Mouse (Mus musculus) MEL (cell line): ENCODE results near the gene Cmtm7. TPM values are rescaled to one million over a fixed set of nuclear protein-coding genes. Genes with fewer than 3 reads are reported as not detected.

Source experiments
- DNase-seq: peaks from one replicate; pipeline ENCODE4 v3.0.0; 2011; ENCODE audit warnings: low read depth, low spot score
- H3K27ac ChIP-seq: 2 replicates; pipeline ENCODE4 v1.5.1; 2012; ENCODE audit warnings: low read depth, mild to moderate bottlenecking, control low read depth, low read length, moderate library complexity; ENCODE audit not compliant: control insufficient read depth
- H3K27me3 ChIP-seq, 2 experiments: fragments of 150-350 bp in 1 of 2; sonication (generic) in 1 of 2; 2 replicates each; pipeline ENCODE4 v1.6.1; 2012; ENCODE audit warnings: low read length in 2 of 2, mild to moderate bottlenecking in 2 of 2, improper control_type of control experiment in 1 of 2, moderate library complexity in 1 of 2; ENCODE audit not compliant: insufficient read depth in 2 of 2, control insufficient read depth in 1 of 2
- H3K36me3 ChIP-seq, 2 experiments: 2 replicates each; pipeline ENCODE4 v1.6.1; 2012 to 2014; ENCODE audit warnings: low read length in 2 of 2, improper control_type of control experiment in 1 of 2, inconsistent platforms in 1 of 2, mild to moderate bottlenecking in 1 of 2; ENCODE audit not compliant: insufficient read depth in 2 of 2, control insufficient read depth in 1 of 2
- H3K4me1 ChIP-seq, 2 experiments: fragments of 150-350 bp in 1 of 2; sonication (generic) in 1 of 2; 2 replicates each; pipeline ENCODE4 v1.6.1; 2012; ENCODE audit warnings: low read length in 2 of 2, improper control_type of control experiment in 1 of 2, mild to moderate bottlenecking in 1 of 2; ENCODE audit not compliant: insufficient read depth in 2 of 2, control insufficient read depth in 1 of 2
- H3K4me3 ChIP-seq, 2 experiments: fragments of 150-350 bp in 1 of 2; sonication (generic) in 1 of 2; 2 replicates each; pipeline ENCODE4 v1.5.1; 2012; ENCODE audit warnings: low read depth in 2 of 2, low read length in 2 of 2, mild to moderate bottlenecking in 2 of 2, moderate library complexity in 2 of 2, control low read depth in 1 of 2, improper control_type of control experiment in 1 of 2; ENCODE audit not compliant: control insufficient read depth in 1 of 2, insufficient read depth in 1 of 2
- H3K79me2 ChIP-seq: 2 replicates; pipeline ENCODE4 v1.6.1; 2012; ENCODE audit warnings: mild to moderate bottlenecking, low read length, moderate library complexity; ENCODE audit not compliant: control insufficient read depth, poor library complexity, insufficient read depth
- H3K9ac ChIP-seq: 2 replicates; pipeline ENCODE4 v1.6.1; 2012; ENCODE audit warnings: low read depth, mild to moderate bottlenecking, control low read depth, low read length, moderate library complexity; ENCODE audit not compliant: control insufficient read depth, poor library complexity, severe bottlenecking
- H3K9me3 ChIP-seq: fragments of 150-350 bp; sonication (generic); replicated peaks from 2 replicates; pipeline ENCODE4 v1.6.1; 2012; ENCODE audit warnings: mild to moderate bottlenecking, low read length, improper control_type of control experiment, moderate library complexity; ENCODE audit not compliant: insufficient read depth
- BHLHE40 ChIP-seq: IDR thresholded peaks from 2 replicates; pipeline ENCODE4 v1.6.1; 2012; ENCODE audit warnings: low read depth, mild to moderate bottlenecking, inconsistent platforms, low read length, improper control_type of control experiment, borderline replicate concordance
- CHD1 ChIP-seq: IDR thresholded peaks from 2 replicates; pipeline ENCODE4 v1.6.1; 2012; ENCODE audit warnings: low read depth, mild to moderate bottlenecking, inconsistent platforms, low read length, improper control_type of control experiment
- CHD2 ChIP-seq: IDR thresholded peaks from 2 replicates; pipeline ENCODE4 v1.6.1; 2011; ENCODE audit warnings: low read length, improper control_type of control experiment
- CTCF ChIP-seq, 3 experiments: IDR thresholded peaks in 2 of 3; conservative IDR thresholded peaks in 1 of 3; 2 replicates each; pipeline ENCODE4 v1.5.1; 2011 to 2012; ENCODE audit warnings: low read length in 3 of 3, low read depth in 2 of 3, mild to moderate bottlenecking in 2 of 3, improper control_type of control experiment in 1 of 3, inconsistent platforms in 1 of 3, mixed read lengths in 1 of 3, moderate library complexity in 1 of 3; ENCODE audit not compliant: control insufficient read depth in 1 of 3, insufficient read depth in 1 of 3, poor library complexity in 1 of 3, severe bottlenecking in 1 of 3
- E2F4 ChIP-seq: IDR thresholded peaks from 2 replicates; pipeline ENCODE4 v1.6.1; 2011; ENCODE audit warnings: low read depth, low read length, improper control_type of control experiment, borderline replicate concordance
- ELF1 ChIP-seq: IDR thresholded peaks from 2 replicates; pipeline ENCODE4 v1.6.1; 2014; ENCODE audit warnings: low read depth, mild to moderate bottlenecking, inconsistent platforms, low read length, improper control_type of control experiment, moderate library complexity
- EP300 ChIP-seq, 2 experiments: IDR thresholded peaks; 2 replicates each; pipeline ENCODE4 v1.6.1; 2011; ENCODE audit warnings: improper control_type of control experiment in 2 of 2, low read length in 2 of 2, low read depth in 1 of 2, mild to moderate bottlenecking in 1 of 2
- ETS1 ChIP-seq: IDR thresholded peaks from 2 replicates; pipeline ENCODE4 v1.6.1; 2012; ENCODE audit warnings: low read depth, mild to moderate bottlenecking, inconsistent platforms, low read length, improper control_type of control experiment, moderate library complexity
- HCFC1 ChIP-seq: IDR thresholded peaks from 2 replicates; pipeline ENCODE4 v1.6.1; 2012; ENCODE audit warnings: low read depth, mild to moderate bottlenecking, inconsistent platforms, low read length, improper control_type of control experiment, moderate library complexity
- JUND ChIP-seq: IDR thresholded peaks from 2 replicates; pipeline ENCODE4 v1.6.1; 2011; ENCODE audit warnings: low read depth, mild to moderate bottlenecking, improper control_type of control experiment, low read length
- KAT2A ChIP-seq: conservative IDR thresholded peaks from 2 replicates; pipeline ENCODE4 v1.6.1; 2012; ENCODE audit warnings: low read depth, low read length, improper control_type of control experiment, inconsistent platforms
- MAFK ChIP-seq: IDR thresholded peaks from 2 replicates; pipeline ENCODE4 v1.6.1; 2011; ENCODE audit warnings: low read depth, mild to moderate bottlenecking, low read length, improper control_type of control experiment, borderline replicate concordance
- MAX ChIP-seq: IDR thresholded peaks from 2 replicates; pipeline ENCODE4 v1.6.1; 2011; ENCODE audit warnings: low read length, improper control_type of control experiment
- MEF2A ChIP-seq: IDR thresholded peaks from 2 replicates; pipeline ENCODE4 v1.6.1; 2014; ENCODE audit warnings: low read depth, mild to moderate bottlenecking, inconsistent platforms, low read length, improper control_type of control experiment; ENCODE audit not compliant: poor library complexity, insufficient replicate concordance, severe bottlenecking; ENCODE audit errors: extremely low read depth
- MYB ChIP-seq: IDR thresholded peaks from 2 replicates; pipeline ENCODE4 v1.6.1; 2011; ENCODE audit warnings: mild to moderate bottlenecking, low read depth, low read length, improper control_type of control experiment
- MYC ChIP-seq: IDR thresholded peaks from 2 replicates; pipeline ENCODE4 v1.6.1; 2011; ENCODE audit warnings: low read depth, mild to moderate bottlenecking, low read length, improper control_type of control experiment, moderate library complexity
- NRF1 ChIP-seq: IDR thresholded peaks from 2 replicates; pipeline ENCODE4 v1.6.1; 2014; ENCODE audit warnings: low read depth, mild to moderate bottlenecking, inconsistent platforms, low read length, improper control_type of control experiment, moderate library complexity; ENCODE audit not compliant: poor library complexity, insufficient read depth, severe bottlenecking
- POLR2A ChIP-seq, 2 experiments: IDR thresholded peaks; 2 replicates each; pipeline ENCODE4 v1.6.1; 2011 to 2012; ENCODE audit warnings: low read length in 2 of 2, mild to moderate bottlenecking in 2 of 2, control low read depth in 1 of 2, improper control_type of control experiment in 1 of 2, low read depth in 1 of 2, moderate library complexity in 1 of 2; ENCODE audit not compliant: control insufficient read depth in 1 of 2, insufficient read depth in 1 of 2, poor library complexity in 1 of 2
- POLR2AphosphoS2 ChIP-seq: IDR thresholded peaks from 2 replicates; pipeline ENCODE4 v1.6.1; 2011; ENCODE audit warnings: low read length, improper control_type of control experiment
- RAD21 ChIP-seq: IDR thresholded peaks from 2 replicates; pipeline ENCODE4 v1.6.1; 2011; ENCODE audit warnings: mild to moderate bottlenecking, low read depth, low read length, improper control_type of control experiment
- RCOR1 ChIP-seq: IDR thresholded peaks from 2 replicates; pipeline ENCODE4 v1.6.1; 2012; ENCODE audit warnings: low read depth, mild to moderate bottlenecking, inconsistent platforms, low read length, improper control_type of control experiment
- SIN3A ChIP-seq: IDR thresholded peaks from 2 replicates; pipeline ENCODE4 v1.6.1; 2012; ENCODE audit warnings: low read length, improper control_type of control experiment, inconsistent platforms
- SMC3 ChIP-seq: IDR thresholded peaks from 2 replicates; pipeline ENCODE4 v1.6.1; 2011; ENCODE audit warnings: low read depth, low read length, improper control_type of control experiment
- TAL1 ChIP-seq: IDR thresholded peaks from 2 replicates; pipeline ENCODE4 v1.6.1; 2012; ENCODE audit warnings: mild to moderate bottlenecking, inconsistent platforms, low read length, moderate library complexity, mixed read lengths
- TBP ChIP-seq: IDR thresholded peaks from 2 replicates; pipeline ENCODE4 v1.8.0; 2011; ENCODE audit warnings: low read depth, low read length, improper control_type of control experiment
- TCF12 ChIP-seq: IDR thresholded peaks from 2 replicates; pipeline ENCODE4 v1.6.1; 2014; ENCODE audit warnings: low read depth, mild to moderate bottlenecking, inconsistent platforms, low read length, improper control_type of control experiment, moderate library complexity
- UBTF ChIP-seq: IDR thresholded peaks from 2 replicates; pipeline ENCODE4 v1.6.1; 2012; ENCODE audit warnings: low read depth, mild to moderate bottlenecking, inconsistent platforms, low read length, improper control_type of control experiment, moderate library complexity, borderline replicate concordance; ENCODE audit not compliant: insufficient read depth
- USF1 ChIP-seq: IDR thresholded peaks from 2 replicates; pipeline ENCODE4 v1.6.1; 2014; ENCODE audit warnings: low read depth, mild to moderate bottlenecking, inconsistent platforms, low read length, improper control_type of control experiment, moderate library complexity
- USF2 ChIP-seq, 2 experiments: IDR thresholded peaks; 2 replicates each; pipeline ENCODE4 v1.6.1; 2011 to 2012; ENCODE audit warnings: improper control_type of control experiment in 2 of 2, low read length in 2 of 2, borderline replicate concordance in 1 of 2, inconsistent platforms in 1 of 2, low read depth in 1 of 2, mild to moderate bottlenecking in 1 of 2; ENCODE audit not compliant: insufficient read depth in 1 of 2
- ZC3H11A ChIP-seq: IDR thresholded peaks from 2 replicates; pipeline ENCODE4 v1.6.1; 2012; ENCODE audit warnings: low read depth, mild to moderate bottlenecking, inconsistent platforms, low read length, improper control_type of control experiment
- ZKSCAN1 ChIP-seq: IDR thresholded peaks from 2 replicates; pipeline ENCODE4 v1.6.1; 2012; ENCODE audit warnings: low read depth, mild to moderate bottlenecking, inconsistent platforms, low read length, improper control_type of control experiment, moderate library complexity
- ZMIZ1 ChIP-seq: IDR thresholded peaks from 2 replicates; pipeline ENCODE4 v1.6.1; 2012; ENCODE audit warnings: low read depth, mild to moderate bottlenecking, inconsistent platforms, low read length, improper control_type of control experiment, moderate library complexity
- polyA plus RNA-seq, 2 experiments: library from polyadenylated mRNA; stranded (reverse) in 1 of 2; unstranded in 1 of 2; fragments of >175 nt in 1 of 2; fragments of >200 nt in 1 of 2; gene quantifications; 2 replicates each; pipeline versions ENCODE4 v1.2.1 to v1.2.4; 2012; ENCODE audit warnings: low replicate concordance in 2 of 2, low read depth in 1 of 2; ENCODE audit not compliant: insufficient read length in 2 of 2, insufficient read depth in 1 of 2, missing spikeins in 1 of 2
- total RNA-seq: library from RNA; depleted of rRNA; stranded (reverse); fragments of 300-350 nt; gene quantifications from 2 replicates; pipeline ENCODE4 v1.2.3, GENCODE M21; 2012

Gene Cmtm7
- total and polyA plus RNA-seq, 3 experiments: 290 to 545 TPM; not detected in 1

DNA sequence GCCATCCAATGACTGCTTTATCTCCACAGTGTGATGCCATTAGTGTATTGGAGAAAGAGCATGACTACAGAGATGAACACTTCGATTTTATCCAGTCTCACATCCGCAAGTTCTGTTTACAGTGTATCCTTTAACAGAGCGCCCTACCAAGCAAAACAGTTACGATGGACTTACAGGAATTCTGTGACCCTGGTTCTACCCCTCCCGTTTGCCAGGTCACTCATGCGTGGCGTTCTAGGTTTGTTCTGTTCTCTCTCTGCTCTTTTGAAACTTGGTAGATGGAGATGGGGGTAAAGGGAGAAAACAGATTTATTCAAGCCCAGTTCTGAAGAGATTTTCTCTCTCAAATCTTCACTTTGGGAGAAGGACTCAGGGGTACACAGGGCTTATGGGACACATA lies 68.2 kb downstream of the Cmtm7 start:
- no peaks in the 10 kb centered on the region for H3K27me3 ChIP-seq
- no peak overlapping the region for H3K27ac ChIP-seq
- no peaks in the 10 kb centered on the region for H3K4me1 ChIP-seq
- no peak overlapping the region for H3K9ac ChIP-seq
- no peak for DNase-seq
- no peak overlapping the region for H3K4me3 ChIP-seq
- TF ChIP-seq USF2 (IDR thresholded peaks at IDR 0.05; ENCODE audit: borderline replicate concordance in 1 of 2, insufficient read depth in 1 of 2, low read depth in 1 of 2, low read length in 2 of 2) (no peak), MYC (no peak), KAT2A (no peak), MAFK (no peak), BHLHE40 (no peak), USF1 (no peak), SMC3 (no peak), ELF1 (no peak), CHD1 (no peak)
- H3K36me3 ChIP-seq: peaks cover 0 to 20% of the 10 kb centered on the region in 2 experiments; a peak in 2 of 4 replicates
- H3K79me2 ChIP-seq: no peaks in the 10 kb centered on the region
- H3K9me3 ChIP-seq: no peaks in the 10 kb centered on the region

DNA sequence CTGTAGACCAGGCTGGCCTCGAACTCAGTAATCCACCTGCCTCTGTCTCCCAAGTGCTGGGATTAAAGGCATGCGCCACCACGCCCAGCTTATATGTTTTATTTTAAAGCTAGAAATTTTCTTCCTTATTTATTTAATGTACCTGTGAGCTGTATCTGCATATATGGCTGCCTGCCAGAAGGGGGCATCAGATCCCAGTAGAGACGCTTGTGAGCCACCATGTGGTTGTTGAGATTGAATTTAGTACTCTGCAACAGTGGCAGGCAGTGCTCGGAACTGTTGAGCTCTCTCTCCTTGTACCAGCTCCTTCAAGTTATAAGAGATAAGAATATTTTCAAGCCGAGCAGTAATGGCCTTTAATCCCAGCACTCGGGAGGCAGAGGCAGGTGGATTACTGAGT lies 71.3 kb downstream of the Cmtm7 start:
- DNase-seq: peak; percentile 67
- no peak overlapping the region for H3K27ac ChIP-seq
- H3K4me1 ChIP-seq: peaks cover 0 to 3% of the 10 kb centered on the region in 2 experiments; a peak in 1 of 4 replicates
- no peak overlapping the region for H3K4me3 ChIP-seq
- H3K9ac ChIP-seq: no peak overlapping the region
- no peaks in the 10 kb centered on the region for H3K9me3 ChIP-seq
- H3K79me2 ChIP-seq: no peaks in the 10 kb centered on the region
- H3K36me3 ChIP-seq: peaks cover 3 to 23% of the 10 kb centered on the region in 2 experiments; a peak in 3 of 4 replicates
- H3K27me3 ChIP-seq: no peaks in the 10 kb centered on the region
- TF ChIP-seq NRF1 (no peak), POLR2A (IDR thresholded peaks at IDR 0.05; ENCODE audit: control insufficient read depth in 1 of 2, insufficient read depth in 1 of 2, low read depth in 1 of 2, low read length in 2 of 2, poor library complexity in 1 of 2) (no peak), ETS1 (no peak), RCOR1 (no peak), UBTF (no peak), TCF12 (no peak), TAL1 (no peak), CTCF (IDR thresholded peaks at IDR 0.05 in 2 of 3, conservative IDR thresholded peaks at IDR 0.05 in 1 of 3; ENCODE audit: control insufficient read depth in 1 of 3, insufficient read depth in 1 of 3, low read depth in 2 of 3, low read length in 3 of 3, poor library complexity in 1 of 3, severe bottlenecking in 1 of 3) (peak; percentile 48 to 76 (median 60)), MYB (no peak), HCFC1 (no peak), ZMIZ1 (no peak), MAFK (no peak), USF2 (IDR thresholded peaks at IDR 0.05; ENCODE audit: borderline replicate concordance in 1 of 2, insufficient read depth in 1 of 2, low read depth in 1 of 2, low read length in 2 of 2) (no peak), JUND (no peak), ZC3H11A (peak; percentile 5; the same call in 1 of the 2 replicates), EP300 (IDR thresholded peaks at IDR 0.05; ENCODE audit: low read depth in 1 of 2, low read length in 2 of 2) (no peak), SIN3A (no peak), POLR2AphosphoS2 (no peak), MAX (no peak), RAD21 (peak; percentile 27), TBP (no peak), CHD2 (no peak), MEF2A (no peak), E2F4 (no peak), ZKSCAN1 (no peak)
